In genomic region chr8:79209641-79210358, GRCm38 (mm10) we compare ENCODE assay signal across 8 mouse cellular contexts. TPM values are rescaled to one million over a fixed set of nuclear protein-coding genes. Genes with fewer than 3 reads are reported as not detected.
A peak's percentile ranks its signal among the peaks of the same experiment; 100 is the strongest.
DNase-seq lines count a peak whose midpoint lies in the region; ATAC-seq and TF ChIP-seq lines count a peak whose summit lies in the region.

No protein-coding gene starts in this region.

- no peaks in the 10 kb centered on the region for H3K79me2 ChIP-seq in C2C12 (ENCODE audit: control insufficient read depth, insufficient read depth)

- no peaks in the 10 kb centered on the region; the same call in 1 of the 2 replicates for H3K4me1 ChIP-seq in cortical plate, adult 2 months (ENCODE audit: control insufficient read depth, insufficient read depth, low read length)
- peaks cover 26% of the 10 kb centered on the region for H3K4me1 ChIP-seq in intestine, embryonic 15.5 days (replicated peaks)
- H3K4me1 ChIP-seq in lung, embryonic 16.5 days (replicated peaks; ENCODE audit: control insufficient read depth, insufficient read depth, low read length) = peaks cover 24% of the 10 kb centered on the region

- peak; percentile 24 for DNase-seq in WW6 (ENCODE audit: low read depth, low spot score)
- peak; percentile 44 to 55 for DNase-seq in heart, adult 18-20 months
- peak; percentile 60 for DNase-seq in ovary, postnatal 36 days (ENCODE audit: low spot score)
- DNase-seq in frontal cortex, postnatal 36 days (ENCODE audit: low spot score in 2 of 2) = no peak

- peak overlapping the region; percentile 57 for H3K9ac ChIP-seq in intestine, embryonic 15.5 days
- H3K9ac ChIP-seq in lung, embryonic 16.5 days (ENCODE audit: low read length) = peak overlapping the region; percentile 69

- no peak overlapping the region for H3K27ac ChIP-seq in cortical plate, adult 2 months (ENCODE audit: insufficient read depth, low read length)
- peak overlapping the region; percentile 76 for H3K27ac ChIP-seq in intestine, embryonic 15.5 days
- H3K27ac ChIP-seq in lung, embryonic 16.5 days (ENCODE audit: low read length) = peak overlapping the region; percentile 87

- TF ChIP-seq POLR2A in cortical plate, adult 2 months (IDR thresholded peaks at IDR 0.05; ENCODE audit: extremely low read depth, insufficient read depth, low read length) = no peak

- peak; percentile 85 for ATAC-seq in intestine, embryonic 15.5 days
- peak; percentile 80 for ATAC-seq in lung, embryonic 16.5 days (ENCODE audit: low read depth)

- no peak overlapping the region for H3K4me3 ChIP-seq in C2C12 (ENCODE audit: insufficient read depth, poor library complexity, severe bottlenecking)
- peak overlapping the region; percentile 28; the same call in 1 of the 2 replicates for H3K4me3 ChIP-seq in cortical plate, adult 2 months (ENCODE audit: insufficient read depth, low read length)
- peak overlapping the region; percentile 37 for H3K4me3 ChIP-seq in intestine, embryonic 15.5 days (replicated peaks)
- H3K4me3 ChIP-seq in lung, embryonic 16.5 days (ENCODE audit: low read length) = peak overlapping the region; percentile 44

- 6% methylated on average over 27 of the region's 27 CpGs for WGBS in intestine, embryonic 15.5 days
- WGBS in lung, embryonic 16.5 days = 5% methylated on average over 27 of the region's 27 CpGs

- H3K9me3 ChIP-seq in intestine, embryonic 15.5 days = no peaks in the 10 kb centered on the region
- H3K9me3 ChIP-seq in lung, embryonic 16.5 days (ENCODE audit: control insufficient read depth, low read length) = no peaks in the 10 kb centered on the region

- H3K36me3 ChIP-seq in C2C12 (ENCODE audit: control insufficient read depth, insufficient read depth) = no peaks in the 10 kb centered on the region
- no peaks in the 10 kb centered on the region for H3K36me3 ChIP-seq in intestine, embryonic 15.5 days
- H3K36me3 ChIP-seq in lung, embryonic 16.5 days (ENCODE audit: control insufficient read depth, insufficient read depth, low read length) = no peaks in the 10 kb centered on the region

- H3ac ChIP-seq in C2C12 (ENCODE audit: control insufficient read depth, insufficient read length, low read depth) = peak overlapping the region; percentile 59

- H3K4me2 ChIP-seq in intestine, embryonic 15.5 days (replicated peaks) = peak overlapping the region; percentile 81
- peak overlapping the region; percentile 72 for H3K4me2 ChIP-seq in lung, embryonic 16.5 days (ENCODE audit: low read depth, low read length)

- H3K79me3 ChIP-seq in C2C12 (ENCODE audit: low read depth) = no peaks in the 10 kb centered on the region

- no peak for TF ChIP-seq CTCF in C2C12 (IDR thresholded peaks at IDR 0.05; ENCODE audit: control insufficient read depth, insufficient read depth, insufficient read length)
- no peak for TF ChIP-seq CTCF in cortical plate, adult 2 months (IDR thresholded peaks at IDR 0.05; ENCODE audit: extremely low read depth, insufficient read depth, low read length)

- no peaks in the 10 kb centered on the region for H3K27me3 ChIP-seq in C2C12 (ENCODE audit: control insufficient read depth, insufficient read depth, insufficient read length)
- no peaks in the 10 kb centered on the region for H3K27me3 ChIP-seq in intestine, embryonic 15.5 days (replicated peaks)
- H3K27me3 ChIP-seq in lung, embryonic 16.5 days (ENCODE audit: control insufficient read depth, insufficient read depth, low read depth, low read length) = no peaks in the 10 kb centered on the region

TF ChIP-seq in C2C12, 6 proteins besides CTCF, POLR2A, EP300 and RAD21:
- TF ChIP-seq CEBPB (IDR thresholded peaks at IDR 0.05; ENCODE audit: low read depth) = no peak
- no peak for TF ChIP-seq FOSL1 (IDR thresholded peaks at IDR 0.05; ENCODE audit: insufficient read depth, low read length, poor library complexity, severe bottlenecking)
- TF ChIP-seq MYOD1 (IDR thresholded peaks at IDR 0.05; ENCODE audit: control insufficient read depth, insufficient read length, low read depth) = no peak
- TF ChIP-seq USF1 (IDR thresholded peaks at IDR 0.05; ENCODE audit: low read depth) = no peak
- TF ChIP-seq MYOG (IDR thresholded peaks at IDR 0.05; ENCODE audit: control insufficient read depth, extremely low read depth, insufficient read length) = no peak
- TF ChIP-seq MAX (IDR thresholded peaks at IDR 0.05) = no peak

RNA-seq across cellular contexts. Expression of gene 1700011L22Rik, which starts 38.6 kb away (rescaled TPM):
- polyA plus RNA-seq in C2C12 (2012; fragmentation: generic; extraction: Trizol) = not detected
- not detected in 2 replicates for polyA plus RNA-seq in cortical plate, adult 2 months (2012; rRNA removed)
- total RNA-seq in heart, adult 18-20 months (2021) = not detected
- not detected in 2 replicates for polyA plus RNA-seq in intestine, embryonic 15.5 days (2015; fragmentation: Nextera tagmentation; extraction: Ambion mirVana)
- polyA plus RNA-seq in lung, embryonic 16.5 days (2015; fragmentation: Nextera tagmentation; extraction: Ambion mirVana) = not detected in 2 replicates

Comparison
In these comparisons a context has a peak if more than half of its experiments do, and no peak if none do; other contexts are left out.
1. DNase-seq: peak in WW6 (single experiment), heart, adult 18-20 months (2 of 2) and ovary, postnatal 36 days (single experiment); none in frontal cortex, postnatal 36 days (0 of 2).